Comparison of ENCODE assay signal across 21 mouse cellular contexts in genomic region chr10:67610689-67611088, GRCm38 (mm10).
DNase-seq lines count a peak whose midpoint lies in the region; ATAC-seq and TF ChIP-seq lines count a peak whose summit lies in the region.
"Had no signal": no experiment of that assay in that cellular context is flagged by ENCODE, and none has a peak within 500 bp of the region (broad histone marks: within the 10 kb centered on the region; RNA-seq: fewer than 3 reads in every experiment).

No protein-coding gene starts in this region.

- no peak overlapping the region for H3K4me2 ChIP-seq in forebrain, embryonic 13.5 days
- H3K4me2 ChIP-seq in kidney, embryonic 15.5 days = no peak overlapping the region
- H3K4me2 ChIP-seq: embryonic facial prominence, embryonic 13.5 days; forebrain, embryonic 12.5 days; liver, embryonic 13.5 days; neural tube, embryonic 15.5 days had no signal

- no peaks in the 10 kb centered on the region for H3K27me3 ChIP-seq in testis, adult 2 months (ENCODE audit: control insufficient read depth, insufficient read depth, low read length)
- H3K27me3 ChIP-seq in forebrain, embryonic 13.5 days = peaks cover 4% of the 10 kb centered on the region; the same call in 1 of the 2 replicates
- H3K27me3 ChIP-seq in kidney, embryonic 15.5 days = no peaks in the 10 kb centered on the region
- H3K27me3 ChIP-seq: embryonic facial prominence, embryonic 13.5 days; forebrain, embryonic 12.5 days; liver, embryonic 13.5 days; neural tube, embryonic 15.5 days had no signal

- H3K4me3 ChIP-seq in testis, adult 2 months (ENCODE audit: control insufficient read depth, low read depth, low read length) = peak overlapping the region; percentile 42
- H3K4me3 ChIP-seq in forebrain, embryonic 13.5 days = no peak overlapping the region
- H3K4me3 ChIP-seq in kidney, embryonic 15.5 days (replicated peaks) = no peak overlapping the region
- H3K4me3 ChIP-seq: embryonic facial prominence, embryonic 13.5 days; forebrain, embryonic 12.5 days; limb, embryonic 10.5 days; liver, embryonic 13.5 days; neural tube, embryonic 15.5 days had no signal

- H3K36me3 ChIP-seq in testis, adult 2 months (ENCODE audit: control insufficient read depth, insufficient read depth, low read length) = no peaks in the 10 kb centered on the region
- no peaks in the 10 kb centered on the region for H3K36me3 ChIP-seq in forebrain, embryonic 13.5 days (ENCODE audit: poor library complexity, severe bottlenecking)
- H3K36me3 ChIP-seq in kidney, embryonic 15.5 days = no peaks in the 10 kb centered on the region
- H3K36me3 ChIP-seq: embryonic facial prominence, embryonic 13.5 days; forebrain, embryonic 12.5 days; limb, embryonic 10.5 days; liver, embryonic 13.5 days; neural tube, embryonic 15.5 days had no signal

- H3K9ac ChIP-seq in forebrain, embryonic 13.5 days = no peak overlapping the region
- H3K9ac ChIP-seq in kidney, embryonic 15.5 days = no peak overlapping the region
- H3K9ac ChIP-seq: embryonic facial prominence, embryonic 13.5 days; forebrain, embryonic 12.5 days; liver, embryonic 13.5 days; neural tube, embryonic 15.5 days had no signal

- no peaks in the 10 kb centered on the region for H3K9me3 ChIP-seq in forebrain, embryonic 13.5 days (replicated peaks)
- no peaks in the 10 kb centered on the region for H3K9me3 ChIP-seq in kidney, embryonic 15.5 days (replicated peaks)
- H3K9me3 ChIP-seq: embryonic facial prominence, embryonic 13.5 days; forebrain, embryonic 12.5 days; limb, embryonic 10.5 days; liver, embryonic 13.5 days; neural tube, embryonic 15.5 days had no signal

- peak; percentile 71 for ATAC-seq in granulocyte monocyte progenitor cell, adult 5-6 weeks (replicated peaks; ENCODE audit: poor library complexity, severe bottlenecking)
- peak; percentile 59 for ATAC-seq in neutrophil, adult 5-6 weeks (ENCODE audit: extremely low read depth, insufficient number of reproducible peaks, low FRiP score, poor library complexity, severe bottlenecking)
- no peak for ATAC-seq in forebrain, embryonic 13.5 days
- no peak for ATAC-seq in kidney, embryonic 15.5 days (replicated peaks; ENCODE audit: low FRiP score)
- ATAC-seq: intestine, postnatal 0 days had no signal

- WGBS in forebrain, embryonic 13.5 days = 91% methylated on average over 6 of the region's 6 CpGs
- WGBS in kidney, embryonic 15.5 days = 90% methylated on average over 6 of the region's 6 CpGs

- no peak for TF ChIP-seq POLR2A in testis, adult 2 months (IDR thresholded peaks at IDR 0.05; ENCODE audit: control insufficient read depth, low read depth, low read length)

- no peaks in the 10 kb centered on the region for H3K4me1 ChIP-seq in testis, adult 2 months (ENCODE audit: control insufficient read depth, insufficient read depth, low read length)
- H3K4me1 ChIP-seq in forebrain, embryonic 13.5 days = no peaks in the 10 kb centered on the region
- H3K4me1 ChIP-seq in kidney, embryonic 15.5 days = 0 out of 2 replicates have a peak, but pooled peaks cover 5% of the 10 kb centered on the region
- H3K4me1 ChIP-seq: embryonic facial prominence, embryonic 13.5 days; forebrain, embryonic 12.5 days; limb, embryonic 10.5 days; neural tube, embryonic 15.5 days had no signal

- no peak for TF ChIP-seq CTCF in testis, adult 2 months (IDR thresholded peaks at IDR 0.05; ENCODE audit: control insufficient read depth, insufficient read depth, insufficient replicate concordance, low read depth, low read length)

- DNase-seq in testis, postnatal 10 days (ENCODE audit: low spot score) = no peak
- no peak for DNase-seq in heart, adult 8-10 months (ENCODE audit: low spot score)
- DNase-seq in adrenal gland, adult 8-10 months = no peak
- DNase-seq: adrenal gland, postnatal 14 days; B cell, adult 2 months; cerebellum, postnatal 36 days; kidney, postnatal 25 days; liver, embryonic 13.5 days; lung, postnatal 14 days; midbrain, embryonic 14.5 days; right cerebral cortex, adult 18-20 months had no signal

- no peak overlapping the region for H3K27ac ChIP-seq in testis, adult 2 months (ENCODE audit: control insufficient read depth, insufficient read depth, low read depth, low read length)
- no peak overlapping the region for H3K27ac ChIP-seq in forebrain, embryonic 13.5 days
- no peak overlapping the region for H3K27ac ChIP-seq in kidney, embryonic 15.5 days
- H3K27ac ChIP-seq: embryonic facial prominence, embryonic 13.5 days; forebrain, embryonic 12.5 days; limb, embryonic 10.5 days; liver, embryonic 13.5 days; neural tube, embryonic 15.5 days had no signal

Comparison
In these comparisons a context has a peak if more than half of its experiments do, and no peak if none do; other contexts are left out.
1. ATAC-seq: peak in granulocyte monocyte progenitor cell, adult 5-6 weeks (single experiment) and neutrophil, adult 5-6 weeks (single experiment); none in forebrain, embryonic 13.5 days (single experiment) and kidney, embryonic 15.5 days (single experiment).